Mouse (Mus musculus): ENCODE data around the gene Asz1.

The Asz1 gene

GRCm38 (mm10) chr6:18108934-18109333, at the start of gene Asz1:
Gene Asz1, minus strand, starts transcription at chr6:18109061.
- in situ Hi-C loops (cut with MboI; ENCODE audit: low sequenced_read_pairs), result no loop called here

GRCm38 (mm10) chr6:18153031-18153430, 44.2 kb upstream of the Asz1 start:
- in situ Hi-C loops (cut with MboI; ENCODE audit: low sequenced_read_pairs), result no loop called here

DNA sequence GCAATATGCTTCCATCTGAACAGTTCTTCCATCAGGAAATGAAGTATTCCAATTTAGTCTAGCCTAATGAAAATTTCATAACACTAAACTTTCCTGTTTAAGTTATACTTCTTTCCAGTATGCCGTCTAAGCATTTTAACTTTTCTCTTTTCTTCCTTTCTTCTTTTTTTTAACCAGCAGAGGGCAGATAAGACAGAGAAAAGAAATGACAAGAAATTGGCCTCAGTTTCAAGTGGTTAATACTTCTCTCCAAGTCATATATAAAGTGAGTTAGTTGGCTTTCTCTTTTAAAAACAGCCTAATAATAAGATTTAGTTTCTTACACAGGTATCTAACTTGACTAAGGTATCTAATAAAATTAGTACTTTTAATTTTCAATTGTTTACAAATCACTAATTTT, 26.4 kb upstream of the Asz1 start:
- in situ Hi-C loops (cut with MboI; ENCODE audit: low sequenced_read_pairs), result no loop called here

DNA sequence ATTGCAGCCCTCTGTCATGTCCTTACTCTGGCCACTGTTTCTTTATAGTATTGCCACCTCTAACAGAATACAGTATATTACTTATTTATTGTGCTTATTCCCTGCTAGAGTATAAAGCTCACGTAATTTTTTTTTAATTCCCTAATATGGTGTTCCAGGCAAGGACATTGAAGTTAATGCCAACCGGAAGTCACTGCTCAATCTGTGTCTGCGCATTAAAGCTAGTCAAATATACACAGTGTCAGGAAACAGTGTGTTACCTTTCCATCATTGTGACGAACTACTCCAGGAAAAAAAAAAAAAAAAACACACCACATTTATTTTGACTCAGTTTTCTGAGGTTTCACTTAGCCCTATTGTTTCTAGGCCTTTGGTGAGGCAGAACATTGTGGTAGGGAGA, 19.2 kb upstream of the Asz1 start:
- in situ Hi-C loops (cut with MboI; ENCODE audit: low sequenced_read_pairs), result no loop called here

GRCm38 (mm10) chr6:18127206-18127983, 18.5 kb upstream of the Asz1 start:
- in situ Hi-C loops (cut with MboI; ENCODE audit: low sequenced_read_pairs), result no loop called here

GRCm38 (mm10) chr6:18096861-18097260, 12.0 kb downstream of the Asz1 start:
- in situ Hi-C loops (cut with MboI; ENCODE audit: low sequenced_read_pairs), result no loop called here

DNA sequence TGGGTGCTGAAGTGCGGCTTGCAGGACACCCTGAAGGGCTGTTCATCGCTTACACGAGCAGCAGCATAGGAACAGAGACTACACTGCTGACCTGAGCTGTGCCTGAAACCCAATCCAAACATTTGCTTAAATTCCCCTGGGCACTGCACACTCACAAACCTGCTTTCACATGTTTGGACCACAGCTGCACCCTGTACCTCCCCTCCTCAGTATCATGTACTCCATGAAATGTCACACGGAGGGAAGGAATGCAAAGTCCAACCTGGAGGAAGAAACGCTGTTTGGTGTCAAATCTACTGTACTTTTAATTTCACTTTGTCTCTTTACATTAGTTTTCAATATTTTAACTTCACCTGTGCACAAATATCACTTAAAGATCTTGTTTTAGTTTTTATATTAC, 19.8 kb downstream of the Asz1 start:
- in situ Hi-C loops (cut with MboI; ENCODE audit: low sequenced_read_pairs), result no loop called here

DNA sequence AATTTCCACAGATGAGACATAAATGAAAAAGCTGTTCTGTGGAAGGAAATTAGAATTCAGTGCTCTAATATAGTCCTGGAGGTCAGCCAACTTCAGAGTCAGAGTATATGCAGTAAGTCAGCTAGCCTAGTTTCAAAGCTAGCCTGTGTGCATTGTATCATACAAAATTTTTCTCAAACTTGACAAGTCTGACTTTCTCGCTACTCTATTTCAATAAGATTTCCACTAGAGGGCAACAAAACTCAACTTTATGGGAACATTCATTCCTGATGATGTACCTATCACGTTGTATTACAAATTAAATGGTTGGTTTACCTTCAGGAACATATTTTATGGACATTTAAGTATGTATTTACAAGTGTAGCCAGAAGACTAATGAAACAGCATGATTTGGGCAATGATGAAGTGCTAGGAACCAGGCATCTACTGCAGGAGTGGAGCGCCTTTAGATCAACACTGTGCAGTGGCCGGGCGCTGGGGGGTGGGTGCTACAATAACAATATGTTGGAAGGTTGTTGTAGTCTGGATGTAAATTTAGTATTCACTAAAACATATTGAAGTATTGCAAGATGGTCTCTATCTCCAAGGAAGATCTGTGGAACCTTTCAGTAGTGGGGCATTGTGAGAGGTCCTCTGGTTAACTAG, 21.6 kb downstream of the Asz1 start:
- in situ Hi-C loops (cut with MboI; ENCODE audit: low sequenced_read_pairs), result no loop called here

DNA sequence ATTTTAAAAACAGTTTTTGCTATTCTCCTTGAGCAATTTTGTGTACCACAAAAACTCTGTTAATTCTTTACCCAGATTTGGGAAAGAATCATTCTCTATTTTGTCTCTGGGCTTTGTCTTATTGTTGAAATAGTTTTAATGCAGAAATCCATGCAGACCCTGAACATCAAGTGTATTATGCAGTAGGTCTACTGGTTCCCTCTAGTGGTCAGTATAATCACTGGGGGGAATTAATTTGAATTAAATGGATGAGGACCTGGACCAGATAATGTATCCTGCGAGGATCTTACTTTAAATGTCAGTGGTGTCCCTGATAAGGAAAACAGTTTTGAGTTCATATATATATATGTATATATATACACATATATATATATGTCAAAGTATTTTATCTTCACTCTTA, 30.2 kb downstream of the Asz1 start:
- in situ Hi-C loops (cut with MboI; ENCODE audit: low sequenced_read_pairs), result no loop called here

DNA sequence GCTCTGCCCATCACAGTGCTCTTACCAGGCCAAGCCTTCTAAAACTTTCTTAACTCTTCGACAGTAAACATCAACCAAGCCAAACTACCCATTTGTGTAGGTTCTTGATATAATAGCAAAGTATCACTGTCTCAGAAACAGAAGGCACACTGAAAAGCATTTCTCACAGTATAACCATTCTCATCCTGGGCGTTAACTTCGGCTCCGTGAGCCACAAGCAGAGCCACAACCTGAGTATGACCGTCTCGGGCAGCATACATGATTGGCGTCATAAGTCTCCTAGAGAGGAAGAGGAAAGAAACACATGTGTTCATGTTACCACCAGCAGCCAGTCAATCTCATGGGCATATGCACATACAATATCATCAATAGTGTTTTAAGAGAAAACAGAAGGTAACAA, 31.9 kb downstream of the Asz1 start:
- in situ Hi-C loops (cut with MboI; ENCODE audit: low sequenced_read_pairs), result no loop called here

- in situ Hi-C loops (cut with MboI; ENCODE audit: low sequenced_read_pairs), result no loop called here
Observed at GRCm38 (mm10) chr6:18076577-18076976, 32.3 kb downstream of the Asz1 start.

GRCm38 (mm10) chr6:18057899-18058298, 51.0 kb downstream of the Asz1 start:
- in situ Hi-C loops (cut with MboI; ENCODE audit: low sequenced_read_pairs), result no loop called here

DNA sequence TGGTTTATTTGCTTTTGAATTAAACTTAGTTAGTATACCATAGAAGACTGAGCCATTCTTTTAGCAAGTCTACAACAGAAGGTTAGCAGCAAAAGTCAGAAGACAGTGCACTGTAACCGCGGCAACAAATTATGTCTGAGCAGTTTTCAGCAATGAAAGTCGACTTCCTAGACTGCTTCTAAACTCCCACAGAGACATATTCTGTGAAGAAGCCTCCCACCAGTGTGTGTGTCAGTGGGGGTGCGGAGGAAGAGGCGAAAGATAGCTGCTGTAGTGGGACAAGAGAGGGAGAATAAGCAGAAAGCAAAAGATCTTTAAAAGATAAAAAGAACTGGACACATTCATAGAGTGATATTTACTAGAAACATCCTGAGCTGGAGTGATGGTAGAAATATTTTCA, 57.2 kb downstream of the Asz1 start:
- in situ Hi-C loops (cut with MboI; ENCODE audit: low sequenced_read_pairs), result no loop called here

GRCm38 (mm10) chr6:18044299-18044698, 64.6 kb downstream of the Asz1 start:
- in situ Hi-C loops (cut with MboI; ENCODE audit: low sequenced_read_pairs), result no loop called here

DNA sequence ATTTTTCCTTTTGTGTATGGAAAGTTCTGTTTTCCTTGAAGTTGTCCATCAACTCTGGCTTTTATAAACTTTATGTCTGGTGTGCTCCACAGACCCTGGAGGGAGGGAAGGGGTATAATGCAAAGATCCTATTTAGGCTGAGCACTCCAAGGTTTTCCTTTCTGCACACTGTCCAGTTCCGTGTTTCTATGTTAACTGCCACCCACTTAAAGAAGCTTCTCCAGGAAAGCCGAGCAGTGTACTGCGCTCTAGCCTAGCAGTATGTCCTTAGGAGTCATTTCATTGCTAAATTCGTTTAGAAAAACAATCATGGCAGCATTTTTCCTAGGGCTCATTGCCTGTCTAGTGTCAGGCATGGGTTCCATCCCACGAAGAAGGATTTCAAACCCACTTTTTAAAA, 65.7 kb downstream of the Asz1 start:
- in situ Hi-C loops (cut with MboI; ENCODE audit: low sequenced_read_pairs), result no loop called here

DNA sequence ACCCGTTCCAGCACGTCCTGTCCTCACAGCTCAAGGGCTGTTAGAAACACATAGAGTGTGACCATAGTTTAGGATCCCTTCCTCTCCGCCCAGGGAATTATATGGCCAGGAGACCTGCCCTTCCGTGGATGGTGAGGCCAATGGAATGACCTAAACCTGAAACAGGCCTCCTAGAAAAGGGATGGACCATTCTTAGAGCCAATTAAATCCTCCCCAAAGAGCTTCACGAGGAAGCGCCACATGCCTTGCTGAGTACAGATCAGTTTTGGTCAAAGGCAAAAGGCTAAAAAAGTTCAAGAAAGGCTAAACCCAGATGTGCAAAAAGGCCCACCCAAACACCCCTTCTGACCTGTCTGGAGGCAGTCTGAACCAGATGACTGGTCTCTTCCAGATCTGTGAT, 76.6 kb downstream of the Asz1 start:
- in situ Hi-C loops (cut with MboI; ENCODE audit: low sequenced_read_pairs), result no loop called here

DNA sequence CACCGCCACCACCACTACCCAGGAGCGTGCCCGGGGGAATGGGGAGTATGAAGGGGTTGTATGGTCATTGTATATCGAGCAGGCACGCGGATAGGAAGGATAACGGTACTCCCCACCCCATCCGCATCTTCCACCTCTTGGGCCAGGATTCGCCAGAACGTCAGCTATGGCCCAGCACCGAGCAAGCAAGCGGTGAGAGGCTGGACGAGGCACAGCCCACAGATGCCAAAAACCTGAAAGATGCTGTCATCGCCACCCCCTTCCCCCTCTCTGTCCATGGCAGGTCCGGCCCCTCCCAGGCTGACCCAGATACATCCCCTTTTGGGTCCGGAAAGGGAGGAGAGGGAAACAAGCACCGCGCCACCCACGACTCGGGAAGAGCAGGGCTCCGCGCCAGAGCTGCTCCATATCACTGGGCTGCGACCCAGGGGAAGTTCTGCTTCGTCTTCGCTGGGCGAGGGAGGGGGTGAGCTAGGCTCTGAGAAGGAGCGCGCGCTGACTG, 77.3 kb downstream of the Asz1 start:
- in situ Hi-C loops (cut with MboI; ENCODE audit: low sequenced_read_pairs), result no loop called here

DNA sequence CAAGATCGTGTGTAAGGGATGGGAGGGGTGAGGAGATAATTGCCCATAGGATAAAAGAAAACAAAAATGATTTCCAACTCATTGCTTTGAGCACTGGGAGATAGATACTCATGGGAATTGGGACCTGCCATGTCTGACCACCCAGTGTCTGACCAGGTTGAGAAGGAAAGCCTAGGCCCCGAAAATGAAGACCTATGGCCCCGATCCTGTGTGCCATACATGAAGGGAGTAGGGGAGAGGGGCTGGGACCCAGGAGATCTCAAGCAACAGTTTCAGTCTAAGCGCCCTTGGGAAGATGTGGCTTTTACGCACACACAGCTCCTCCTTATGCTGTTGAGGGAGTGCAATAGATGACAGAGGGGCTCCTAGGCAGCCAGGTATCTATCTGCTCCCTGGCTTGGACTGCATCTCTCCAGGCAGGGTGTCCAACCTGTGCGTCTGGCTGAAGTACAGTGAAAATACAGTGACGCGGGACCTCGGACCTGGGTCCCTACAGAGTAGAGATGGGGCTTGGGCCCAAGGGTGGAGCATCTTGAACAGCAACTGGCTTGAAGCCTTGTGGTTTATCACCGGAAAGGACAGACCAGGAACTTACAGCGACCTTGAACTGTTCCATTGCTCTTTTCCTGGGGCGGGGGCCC, 77.9 kb downstream of the Asz1 start:
- in situ Hi-C loops (cut with MboI; ENCODE audit: low sequenced_read_pairs), result no loop called here

- in situ Hi-C loops (cut with MboI; ENCODE audit: low sequenced_read_pairs), result no loop called here
Observed at GRCm38 (mm10) chr6:18029746-18030656, 78.9 kb downstream of the Asz1 start, which contains the start of gene Wnt2. Gene Wnt2, minus strand, starts transcription at chr6:18030585.

GRCm38 (mm10) chr6:18024133-18024794, 84.6 kb downstream of the Asz1 start:
- in situ Hi-C loops (cut with MboI; ENCODE audit: low sequenced_read_pairs), result no loop called here

All from CH12F3 (cell line).